Mouse (Mus musculus): ENCODE measurements around the gene Gatad2a.

GRCm38 (mm10) chr8:69915748-69916147 lies 80.4 kb downstream of the Gatad2a start:
- no peak for TF ChIP-seq CTCF (IDR thresholded peaks at IDR 0.05; ENCODE audit: low read depth, low read length)
- TF ChIP-seq TAL1 (conservative IDR thresholded peaks at IDR 0.05; ENCODE audit: low read depth, low read length), result no peak
- TF ChIP-seq GATA1 (IDR thresholded peaks at IDR 0.05; ENCODE audit: borderline replicate concordance, low read length), result no peak
- no peak for TF ChIP-seq POLR2AphosphoS5 (IDR thresholded peaks at IDR 0.05; ENCODE audit: insufficient replicate concordance, low read depth, low read length)
- TF ChIP-seq GATA2 (IDR thresholded peaks at IDR 0.05; ENCODE audit: borderline replicate concordance, low read depth, low read length), result no peak
